In genomic region chr6:118381234-118381633, GRCm38 (mm10) we compare ENCODE assay signal across 16 mouse cellular contexts.
"Had no signal": no experiment of that assay in that cellular context is flagged by ENCODE, and none has a peak within 500 bp of the region (broad histone marks: within the 10 kb centered on the region; RNA-seq: fewer than 3 reads in every experiment).

No protein-coding gene starts in this region.

- H3K27ac ChIP-seq: kidney, postnatal 0 days; limb, embryonic 13.5 days; liver, embryonic 12.5 days; liver, embryonic 15.5 days; lung, embryonic 15.5 days; midbrain, embryonic 13.5 days had no signal

- H3K4me1 ChIP-seq: liver, embryonic 12.5 days; liver, embryonic 15.5 days; lung, embryonic 15.5 days had no signal

- H3K4me2 ChIP-seq: limb, embryonic 13.5 days; liver, embryonic 12.5 days; liver, embryonic 15.5 days; lung, embryonic 15.5 days; midbrain, embryonic 13.5 days had no signal

- H3K27me3 ChIP-seq: midbrain, embryonic 13.5 days had no signal

- H3K4me3 ChIP-seq: limb, embryonic 13.5 days; liver, embryonic 12.5 days; liver, embryonic 15.5 days; lung, embryonic 15.5 days; midbrain, embryonic 13.5 days had no signal

- ATAC-seq: liver, embryonic 12.5 days; midbrain, embryonic 13.5 days had no signal

- DNase-seq: kidney, adult 9 months; kidney, postnatal 25 days; left cerebral cortex, postnatal 4 days; liver; lung, adult 18-20 months; lung, postnatal 10 days; lung, postnatal 36 days; thymus, adult 2 months; thymus, postnatal 14 days; thymus, postnatal 4 days had no signal

- H3K9ac ChIP-seq: limb, embryonic 13.5 days; liver, embryonic 12.5 days; liver, embryonic 15.5 days; lung, embryonic 15.5 days; midbrain, embryonic 13.5 days had no signal

- H3K9me3 ChIP-seq: limb, embryonic 13.5 days; liver, embryonic 12.5 days; liver, embryonic 15.5 days; lung, embryonic 15.5 days; midbrain, embryonic 13.5 days had no signal
